Mouse (Mus musculus): ENCODE data around the gene Gm5538.

The Gm5538 gene

DNA sequence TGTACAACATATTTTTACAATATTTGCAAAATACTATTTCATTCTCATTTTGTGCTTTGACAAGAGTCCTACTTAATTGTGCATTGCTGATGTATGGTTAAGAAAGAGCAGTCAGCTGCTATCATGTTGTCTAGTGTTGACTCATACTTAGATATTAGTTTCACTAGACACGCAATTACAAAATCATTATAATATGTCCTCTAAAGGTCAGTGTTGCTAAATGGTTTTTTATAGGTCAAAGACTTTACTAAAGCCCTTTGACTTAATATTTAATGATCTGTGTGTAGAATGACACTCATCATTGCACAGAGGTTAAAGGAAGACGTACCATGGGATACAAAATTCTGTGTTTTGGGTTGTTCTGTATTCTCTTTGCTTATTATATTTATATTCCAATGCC, at the start of gene Gm5538:
Gene Gm5538, plus strand, starts transcription at position 301 of the 400 bp plus-strand sequence.
- DNase-seq: no peak

DNA sequence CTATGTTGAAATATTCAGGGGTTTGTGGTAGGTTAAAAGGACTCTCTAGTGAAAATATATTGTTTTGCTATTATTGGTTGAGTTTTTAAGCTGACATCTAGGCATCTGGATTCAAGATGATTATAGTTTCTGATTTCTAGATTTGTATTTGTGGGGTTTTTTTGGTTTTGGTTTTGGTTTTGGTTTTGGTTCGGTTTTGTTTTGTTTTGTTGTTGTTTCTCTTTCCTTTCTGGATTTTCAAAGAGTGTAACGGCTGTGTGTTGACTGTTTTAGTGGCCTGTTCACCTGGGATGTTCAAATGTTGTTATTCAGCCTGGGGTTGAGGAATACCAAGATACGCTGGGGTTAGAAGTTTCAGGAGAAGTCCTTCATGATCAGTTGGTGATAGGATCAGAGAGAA, 32.2 kb upstream of the Gm5538 start:
- no peak for DNase-seq

DNA sequence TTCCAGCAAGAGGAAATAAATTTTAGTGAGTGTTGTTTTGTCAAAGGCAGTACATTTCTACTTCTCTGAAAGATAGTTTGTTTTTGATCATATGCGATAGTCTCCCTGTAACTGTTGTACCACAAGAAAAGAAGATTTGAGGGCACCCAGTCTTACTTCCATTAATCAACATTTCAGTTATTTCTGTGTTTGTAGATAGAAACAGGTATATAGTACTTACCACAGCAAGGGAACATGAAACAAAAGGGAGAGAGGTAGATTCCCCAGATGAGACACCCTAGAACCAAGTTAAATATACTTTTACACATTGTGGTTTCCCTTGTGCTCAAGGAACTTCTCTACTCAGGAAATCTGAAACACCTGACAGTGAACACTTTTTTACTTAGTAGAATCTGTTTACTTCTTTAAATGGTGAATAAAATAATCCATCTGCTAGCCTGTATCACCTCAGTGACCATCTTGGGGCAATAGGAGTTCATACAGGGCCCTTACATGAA, 26.9 kb upstream of the Gm5538 start:
- no peak for DNase-seq

- no peak for DNase-seq
Measured at GRCm38 (mm10) chr3:59739866-59740265, 10.3 kb downstream of the Gm5538 start.

GRCm38 (mm10) chr3:59744181-59744580, 14.6 kb downstream of the Gm5538 start:
- peak; percentile 67 for DNase-seq
